Mouse (Mus musculus): ENCODE data around the gene St14.

DNA sequence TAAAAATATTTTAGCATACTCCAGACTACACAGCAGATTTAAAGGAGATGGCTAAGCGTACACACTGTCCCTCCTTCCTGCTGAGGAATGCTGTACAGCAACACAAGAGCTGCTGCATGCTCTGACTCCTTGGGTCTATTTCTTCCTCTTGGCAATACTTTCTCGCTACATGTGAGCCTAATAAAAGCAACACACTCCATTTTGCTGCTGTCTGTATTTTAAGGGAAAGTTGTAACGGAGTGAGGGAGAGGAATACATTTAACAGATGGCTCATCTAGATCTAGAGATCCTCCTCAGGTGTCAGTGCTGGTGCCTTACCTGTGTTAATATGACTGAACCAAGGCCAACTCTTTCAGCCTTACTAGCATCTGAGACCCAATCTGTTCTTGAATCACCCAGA, 44.3 kb upstream of the St14 start:
- no peak for TF ChIP-seq POLR2A (IDR thresholded peaks at IDR 0.05; ENCODE audit: insufficient read length, low read depth)
- TF ChIP-seq MYOD1 (IDR thresholded peaks at IDR 0.05; ENCODE audit: control insufficient read depth in 1 of 3, insufficient read length in 2 of 3, low read depth in 2 of 3), result no peak
- no peak for TF ChIP-seq E2F4 (IDR thresholded peaks at IDR 0.05; ENCODE audit: insufficient read depth)
- TF ChIP-seq MAX (IDR thresholded peaks at IDR 0.05; ENCODE audit: low read depth), result no peak
- no peak for TF ChIP-seq USF1 (IDR thresholded peaks at IDR 0.05; ENCODE audit: low read depth)
- TF ChIP-seq CEBPB (IDR thresholded peaks at IDR 0.05; ENCODE audit: insufficient read depth, poor library complexity, severe bottlenecking), result no peak
- TF ChIP-seq TCF12 (IDR thresholded peaks at IDR 0.05; ENCODE audit: insufficient read depth, poor library complexity, severe bottlenecking), result no peak
- TF ChIP-seq POLR2AphosphoS2 (IDR thresholded peaks at IDR 0.05; ENCODE audit: insufficient read length, low read depth), result no peak
- TF ChIP-seq REST (IDR thresholded peaks at IDR 0.05; ENCODE audit: insufficient read depth, insufficient read length), result no peak
- TF ChIP-seq MYOG (IDR thresholded peaks at IDR 0.05; ENCODE audit: control insufficient read depth in 1 of 3, insufficient read depth in 1 of 3, insufficient read length in 2 of 3, low read depth in 2 of 3), result no peak
- no peak for TF ChIP-seq SRF (IDR thresholded peaks at IDR 0.05; ENCODE audit: control insufficient read depth, insufficient read length, low read depth)
